Mouse (Mus musculus): ENCODE results near the gene Adamts16. TPM values are rescaled to one million over a fixed set of nuclear protein-coding genes. Genes with fewer than 3 reads are reported as not detected.
"Not testable (repeated sequence)": the region's sequence is repeated elsewhere in the genome, so short reads cannot be mapped to it uniquely, and the experiment has no call there.

The Adamts16 gene
- 0.79 and 0.94 TPM in 2 replicates for polyA plus RNA-seq (2016; fragmentation: Nextera tagmentation; extraction: Ambion mirVana)

DNA sequence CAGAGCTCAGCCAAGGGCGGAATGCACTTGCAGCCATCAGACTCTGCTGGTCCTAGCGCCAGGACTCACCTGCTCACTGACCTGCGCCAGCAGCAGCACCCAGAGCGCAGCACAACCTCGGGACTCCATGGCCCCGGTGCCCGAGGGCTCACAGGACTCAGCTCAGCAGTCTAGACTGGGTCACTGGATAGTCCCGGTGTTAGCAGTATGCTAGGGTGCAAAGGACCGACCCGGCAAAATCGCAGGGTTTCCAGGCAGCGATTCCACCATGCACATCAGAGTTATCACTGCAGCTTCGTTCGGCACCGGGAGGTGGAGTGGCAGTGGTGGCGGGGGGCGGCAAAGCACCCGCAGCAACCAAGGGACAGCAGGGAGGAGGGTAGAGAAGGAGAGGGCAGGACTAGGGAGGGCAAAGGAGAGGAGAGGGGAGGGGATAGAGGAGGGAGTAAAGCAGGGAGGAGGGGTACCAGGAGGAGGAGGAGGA lies at the start of gene Adamts16:
Adamts16 (minus strand) TSS at position 391 of the 484 bp plus-strand sequence.
- WGBS = 4% methylated on average over 18 of the region's 18 CpGs
- peak within 1 kb of the TSS; percentile 31; the same call in 1 of the 2 replicates for H3K9ac ChIP-seq (replicated peaks)

DNA sequence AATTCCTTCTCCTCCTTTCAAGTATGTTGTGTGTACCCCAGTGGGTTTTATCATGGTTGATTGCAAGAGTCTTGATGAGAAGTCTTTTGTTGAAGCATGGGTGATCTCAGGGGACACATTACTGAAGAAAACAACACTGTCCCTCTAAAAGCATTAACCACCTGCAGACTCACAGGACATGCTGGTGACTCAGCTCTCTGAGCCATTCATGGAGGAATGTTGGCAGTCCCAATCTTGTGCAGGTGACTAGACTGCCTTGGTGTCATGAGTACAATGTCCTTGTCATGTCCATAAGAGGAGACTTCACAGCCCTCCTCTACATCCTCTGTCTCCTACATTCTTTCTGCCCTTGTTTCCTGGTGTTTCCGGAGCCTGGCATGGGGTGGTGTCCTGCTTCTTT lies 45.5 kb upstream of the Adamts16 start:
- H3K4me1 ChIP-seq = no peaks in the 10 kb centered on the region
- H3K27me3 ChIP-seq = no peaks in the 10 kb centered on the region
- no peaks in the 10 kb centered on the region for H3K36me3 ChIP-seq
- no peak overlapping the region for H3K9ac ChIP-seq (replicated peaks)
- WGBS = 85% methylated on average over 1 of the region's 1 CpGs
- no peak for ATAC-seq (ENCODE audit: low FRiP score, low read depth)
- no peaks in the 10 kb centered on the region for H3K9me3 ChIP-seq
- H3K4me3 ChIP-seq = no peak overlapping the region
- H3K4me2 ChIP-seq (replicated peaks) = no peak overlapping the region
- H3K27ac ChIP-seq (replicated peaks) = no peak overlapping the region

More for the DNA sequence above, at the start of gene Adamts16:
- H3K4me1 ChIP-seq = peaks cover 11% of the 10 kb centered on the region
- H3K36me3 ChIP-seq = no peaks in the 10 kb centered on the region
- H3K4me2 ChIP-seq (replicated peaks) = peak within 1 kb of the TSS; percentile 67
- H3K27ac ChIP-seq (replicated peaks) = no peak within 1 kb of the TSS
- ATAC-seq (ENCODE audit: low FRiP score, low read depth) = peak; percentile 45; the same call in 1 of the 2 replicates
- no peaks in the 10 kb centered on the region for H3K9me3 ChIP-seq
- H3K4me3 ChIP-seq = peak within 1 kb of the TSS; percentile 41
- peaks cover 33% of the 10 kb centered on the region for H3K27me3 ChIP-seq

DNA sequence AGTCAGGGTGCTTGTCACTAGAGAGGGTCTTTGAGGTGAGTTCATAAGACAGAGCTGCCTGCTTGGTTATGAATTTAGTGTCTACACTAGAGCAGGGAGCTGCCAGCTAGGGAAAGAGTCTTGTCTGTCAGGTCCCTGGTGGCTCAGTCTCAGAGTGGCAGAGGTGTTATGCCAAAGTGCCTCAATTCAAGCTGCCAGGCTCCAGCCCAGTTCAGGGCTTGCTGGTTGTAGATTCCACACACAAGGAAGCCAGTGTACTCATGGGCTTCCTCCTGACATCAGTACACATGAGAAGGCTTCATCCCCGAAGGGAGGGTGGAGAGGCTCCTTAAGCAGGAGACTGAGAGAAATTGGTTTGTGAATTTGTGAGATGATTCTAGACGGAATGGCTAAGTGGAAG lies 43.4 kb upstream of the Adamts16 start:
- no peaks in the 10 kb centered on the region for H3K36me3 ChIP-seq
- H3K4me2 ChIP-seq (replicated peaks) = no peak overlapping the region
- H3K9me3 ChIP-seq = no peaks in the 10 kb centered on the region
- H3K4me1 ChIP-seq = no peaks in the 10 kb centered on the region
- 91% methylated on average over 2 of the region's 2 CpGs for WGBS
- no peak overlapping the region for H3K9ac ChIP-seq (replicated peaks)
- no peaks in the 10 kb centered on the region for H3K27me3 ChIP-seq
- no peak for ATAC-seq (ENCODE audit: low FRiP score, low read depth)
- no peak overlapping the region for H3K27ac ChIP-seq (replicated peaks)
- no peak overlapping the region for H3K4me3 ChIP-seq

DNA sequence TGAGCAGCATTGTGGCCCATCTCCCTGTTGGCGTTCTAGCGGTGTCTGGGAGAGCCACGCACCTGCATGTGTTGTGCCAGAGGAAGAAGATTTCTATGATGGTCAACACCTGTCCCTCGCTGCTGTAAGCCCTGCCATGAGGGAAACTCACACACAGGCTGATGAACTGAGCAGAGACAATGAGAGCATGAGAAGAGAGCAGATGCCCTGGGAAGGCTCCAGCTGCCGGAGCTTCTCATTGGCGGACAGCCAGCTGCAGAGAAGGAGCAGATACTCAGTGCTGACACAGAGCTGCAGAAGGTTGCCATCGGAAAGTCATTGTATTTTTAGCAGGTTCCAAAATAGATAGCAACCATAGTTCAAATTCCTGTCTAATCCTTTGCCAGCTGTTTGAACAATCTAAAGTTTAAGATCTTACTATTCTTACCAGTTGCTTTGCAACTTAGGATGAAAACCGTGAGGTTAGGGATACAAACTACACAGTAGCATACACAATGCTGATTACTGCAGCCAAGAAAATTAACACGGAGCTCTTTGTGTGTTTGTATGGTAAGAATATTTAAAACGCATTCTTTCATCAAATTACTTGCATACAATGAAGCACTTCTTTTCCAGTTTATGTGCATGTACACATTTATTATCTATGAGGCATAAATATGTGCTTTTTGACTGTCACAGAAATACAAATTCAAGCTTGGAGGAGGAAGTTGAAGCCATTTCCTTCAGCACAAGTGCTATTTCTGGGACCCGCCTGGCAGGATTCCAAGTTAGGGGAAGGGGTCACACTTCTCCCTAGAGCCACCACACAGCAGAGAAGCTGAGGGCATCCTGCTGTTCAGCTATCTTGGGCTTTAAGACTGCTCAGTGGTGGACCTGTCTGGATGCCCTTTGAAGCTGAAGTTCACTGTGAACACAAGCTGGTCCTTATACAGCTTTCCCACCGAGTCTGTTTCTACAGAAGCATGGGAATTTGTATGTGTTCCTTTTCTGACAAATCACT lies 42.6 kb upstream of the Adamts16 start:
- H3K4me3 ChIP-seq = no peak overlapping the region
- H3K9me3 ChIP-seq = no peaks in the 10 kb centered on the region
- no peak overlapping the region for H3K27ac ChIP-seq (replicated peaks)
- no peak for ATAC-seq (ENCODE audit: low FRiP score, low read depth)
- no peaks in the 10 kb centered on the region for H3K27me3 ChIP-seq
- no peak overlapping the region for H3K4me2 ChIP-seq (replicated peaks)
- no peak overlapping the region for H3K9ac ChIP-seq (replicated peaks)
- 73% methylated on average over 12 of the region's 12 CpGs for WGBS
- H3K36me3 ChIP-seq = no peaks in the 10 kb centered on the region
- H3K4me1 ChIP-seq = no peaks in the 10 kb centered on the region

DNA sequence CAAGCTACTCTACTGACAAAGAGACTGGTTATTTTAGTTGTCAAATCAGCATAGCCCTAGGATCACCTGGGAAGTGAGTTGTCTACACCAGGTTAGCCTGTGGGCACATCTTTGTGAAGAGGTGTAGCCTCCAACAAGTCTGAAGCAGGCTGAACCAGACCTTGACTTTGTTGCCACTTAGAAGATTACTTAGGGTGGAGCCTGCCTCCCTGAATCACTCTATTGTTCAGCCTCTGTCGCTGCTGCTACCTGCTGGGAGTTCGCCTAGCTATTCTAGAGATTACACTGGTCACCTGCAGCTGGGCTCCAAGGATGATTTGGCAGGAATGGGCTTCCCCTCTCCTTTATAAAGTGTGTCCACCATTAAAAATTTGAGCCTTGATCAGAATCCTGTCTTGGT lies 38.4 kb upstream of the Adamts16 start:
- not testable (repeated sequence) for H3K4me1 ChIP-seq; H3K9me3 ChIP-seq; H3K4me2 ChIP-seq (replicated peaks); H3K27me3 ChIP-seq; ATAC-seq (ENCODE audit: low FRiP score, low read depth); H3K9ac ChIP-seq (replicated peaks); H3K27ac ChIP-seq (replicated peaks); H3K4me3 ChIP-seq; H3K36me3 ChIP-seq
- 24% methylated on average over 2 of the region's 2 CpGs for WGBS

DNA sequence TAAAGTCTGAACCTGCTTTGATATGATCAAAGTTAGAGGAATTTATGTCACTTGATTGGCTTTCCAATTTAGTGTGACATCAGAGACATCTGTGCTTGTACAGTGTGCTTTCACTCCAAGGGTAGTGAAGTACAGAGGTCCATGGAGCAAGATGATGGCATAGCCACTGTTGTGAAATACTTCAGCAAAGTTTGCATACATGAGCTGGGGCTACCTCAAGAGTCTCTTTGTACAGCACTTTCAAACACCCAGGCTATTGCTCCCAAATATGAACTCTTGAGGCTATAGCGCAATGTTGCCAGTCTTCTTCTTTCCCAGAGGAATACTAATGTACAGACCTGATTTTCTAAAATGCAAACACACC lies 35.9 kb upstream of the Adamts16 start:
- Histone ChIP-seq H3K27me3 (no peaks in the 10 kb centered on the region), H3K27ac (replicated peaks) (no peak overlapping the region), H3K4me1 (no peaks in the 10 kb centered on the region), H3K9me3 (no peaks in the 10 kb centered on the region), H3K9ac (replicated peaks) (no peak overlapping the region), H3K4me3 (no peak overlapping the region), H3K36me3 (no peaks in the 10 kb centered on the region), H3K4me2 (replicated peaks) (no peak overlapping the region)
- 97% methylated on average over 1 of the region's 1 CpGs for WGBS
- no peak for ATAC-seq (ENCODE audit: low FRiP score, low read depth)

DNA sequence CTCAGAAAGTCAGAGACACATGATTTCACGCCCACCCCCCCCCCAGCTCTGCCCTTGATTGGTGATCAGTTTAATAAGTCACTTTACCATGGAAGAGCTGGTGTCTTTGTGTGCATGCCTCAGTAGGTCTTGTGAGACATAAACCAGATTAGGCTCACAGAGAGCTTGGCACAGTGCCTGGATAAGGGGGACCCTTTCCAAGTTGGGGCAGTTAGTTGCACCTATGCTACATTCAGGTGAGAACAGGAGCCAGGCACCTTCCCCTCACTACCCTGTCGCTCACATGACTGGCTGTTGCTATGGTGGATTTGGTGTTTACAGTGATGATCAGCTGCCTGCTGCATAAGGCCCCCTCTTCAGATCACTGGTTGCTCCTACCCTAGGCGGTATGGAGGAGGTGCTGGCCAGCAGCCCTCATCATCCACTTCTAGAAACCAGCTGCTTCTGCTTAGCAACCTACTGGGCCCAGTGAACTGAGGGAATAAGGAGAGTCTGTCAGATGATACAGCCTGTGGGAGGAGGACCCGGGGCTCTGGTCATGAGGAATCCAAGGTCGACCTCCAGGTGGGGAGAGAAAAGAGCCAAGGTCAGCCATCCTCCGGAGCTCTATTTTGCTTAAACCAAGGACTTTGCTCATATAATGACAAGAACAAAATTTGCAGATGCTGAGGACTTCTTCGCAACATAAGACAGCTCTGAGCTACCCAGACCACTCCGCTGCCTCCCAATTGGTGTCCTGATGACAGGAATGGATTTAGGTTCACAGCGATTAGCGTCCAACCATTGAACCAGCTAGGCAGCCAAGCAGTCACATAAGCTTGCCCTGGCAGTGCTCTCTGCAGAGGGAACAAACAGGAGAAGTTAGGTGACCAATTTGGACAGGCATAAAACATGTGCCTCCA lies 35.3 kb upstream of the Adamts16 start:
- Histone ChIP-seq H3K27me3 (no peaks in the 10 kb centered on the region), H3K9ac (replicated peaks) (no peak overlapping the region), H3K9me3 (no peaks in the 10 kb centered on the region), H3K4me1 (no peaks in the 10 kb centered on the region), H3K36me3 (no peaks in the 10 kb centered on the region), H3K4me3 (no peak overlapping the region), H3K4me2 (replicated peaks) (no peak overlapping the region), H3K27ac (replicated peaks) (no peak overlapping the region)
- no peak for ATAC-seq (ENCODE audit: low FRiP score, low read depth)
- 79% methylated on average over 10 of the region's 10 CpGs for WGBS

DNA sequence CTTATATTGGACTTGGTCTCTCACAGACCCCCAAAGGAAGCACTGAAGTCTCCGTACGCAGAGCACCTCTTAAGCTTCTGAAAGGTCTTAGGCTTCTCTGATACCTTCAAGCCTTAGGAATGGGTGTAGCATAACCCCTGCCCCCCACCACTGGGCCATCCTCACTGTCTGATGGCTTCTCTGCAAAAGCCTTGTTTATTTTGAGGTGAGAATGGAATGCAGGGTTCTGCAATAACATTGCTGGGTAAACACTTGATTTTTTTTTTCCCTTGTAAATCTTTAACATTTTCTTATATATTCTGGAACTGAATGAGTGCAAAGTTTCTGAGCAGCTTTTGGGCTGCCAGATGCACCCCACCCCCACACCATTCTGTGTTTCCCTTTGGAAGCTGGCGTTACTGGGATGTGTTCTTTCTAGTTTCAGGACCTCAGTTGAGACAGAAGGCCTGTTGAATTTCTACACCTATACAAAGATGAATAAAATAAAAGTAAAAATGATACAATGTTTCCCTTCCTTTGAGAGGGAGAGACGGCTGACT lies 33.9 kb upstream of the Adamts16 start:
- Histone ChIP-seq H3K4me3 (no peak overlapping the region), H3K27me3 (no peaks in the 10 kb centered on the region), H3K36me3 (no peaks in the 10 kb centered on the region), H3K9me3 (no peaks in the 10 kb centered on the region), H3K9ac (replicated peaks) (no peak overlapping the region), H3K27ac (replicated peaks) (no peak overlapping the region), H3K4me1 (0 out of 2 replicates have a peak, but pooled peaks cover 6% of the 10 kb centered on the region), H3K4me2 (replicated peaks) (no peak overlapping the region)
- no peak for ATAC-seq (ENCODE audit: low FRiP score, low read depth)
- WGBS = 90% methylated on average over 4 of the region's 4 CpGs

DNA sequence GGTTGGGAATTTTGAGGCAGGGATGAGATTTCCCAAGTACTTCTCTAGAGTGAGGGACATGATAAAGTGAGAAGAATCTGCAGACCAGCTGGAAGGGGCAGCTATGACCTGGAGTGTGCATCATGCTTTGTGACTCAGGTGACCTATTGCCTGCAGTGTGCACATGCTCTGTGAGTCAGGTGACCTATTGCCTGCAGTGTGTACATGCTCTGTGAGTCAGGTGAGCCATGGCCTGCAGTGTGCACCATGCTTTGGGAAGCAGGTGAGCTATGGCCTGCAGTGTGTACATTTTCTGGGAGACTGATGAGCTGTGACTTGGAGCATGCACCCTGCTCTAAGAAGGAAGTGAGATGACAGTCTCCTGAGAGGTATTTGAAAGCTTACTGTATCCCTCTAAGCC lies 33.1 kb upstream of the Adamts16 start:
- Histone ChIP-seq H3K36me3 (no peaks in the 10 kb centered on the region), H3K27ac (replicated peaks) (no peak overlapping the region), H3K4me1 (0 out of 2 replicates have a peak, but pooled peaks cover 6% of the 10 kb centered on the region), H3K27me3 (no peaks in the 10 kb centered on the region), H3K9me3 (no peaks in the 10 kb centered on the region), H3K4me3 (no peak overlapping the region), H3K9ac (replicated peaks) (no peak overlapping the region), H3K4me2 (replicated peaks) (no peak overlapping the region)
- no peak for ATAC-seq (ENCODE audit: low FRiP score, low read depth)

DNA sequence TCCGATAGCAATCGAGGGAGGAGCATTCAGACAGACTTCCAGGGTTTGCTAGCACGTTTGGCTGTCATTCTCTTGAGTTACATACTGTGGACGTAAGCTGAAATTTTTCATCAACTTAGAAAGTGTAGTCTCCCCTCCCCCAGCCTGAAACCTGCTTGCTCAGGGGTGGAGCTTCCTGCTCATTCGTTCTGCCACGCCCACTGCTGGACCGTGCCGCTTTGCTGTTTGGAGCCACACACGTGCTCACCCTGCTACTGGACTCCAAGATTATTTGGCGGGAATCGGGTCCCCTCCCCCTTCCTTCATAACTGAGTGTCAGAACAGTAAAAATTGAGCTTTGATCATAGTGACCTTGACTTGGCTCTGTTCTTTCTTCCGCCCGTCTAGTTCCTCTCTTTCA lies 32.2 kb upstream of the Adamts16 start:
- not testable (repeated sequence) for H3K4me3 ChIP-seq; H3K27me3 ChIP-seq; H3K4me2 ChIP-seq (replicated peaks); H3K9me3 ChIP-seq; H3K36me3 ChIP-seq; H3K4me1 ChIP-seq; H3K27ac ChIP-seq (replicated peaks); H3K9ac ChIP-seq (replicated peaks); ATAC-seq (ENCODE audit: low FRiP score, low read depth)
- 76% methylated on average over 13 of the region's 13 CpGs for WGBS

DNA sequence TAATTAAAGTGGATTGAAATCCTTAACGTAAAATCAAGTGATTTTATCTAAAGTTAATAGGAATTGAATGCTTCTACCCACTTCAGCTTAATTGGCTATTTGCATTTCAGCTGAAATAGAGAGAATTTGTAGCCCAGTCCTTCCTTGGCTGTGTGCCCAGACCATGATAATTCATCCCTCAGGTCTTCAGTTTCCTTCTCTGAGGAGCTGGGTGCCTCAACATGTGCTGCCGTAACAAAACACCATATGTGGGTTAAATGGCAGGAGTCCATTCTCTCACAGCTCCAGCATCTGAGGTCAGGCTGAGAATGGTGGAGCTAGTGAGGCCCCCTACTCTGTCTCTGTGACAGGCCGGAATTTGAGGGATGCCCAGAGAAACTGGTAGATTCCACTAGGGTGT lies 29.4 kb upstream of the Adamts16 start:
- H3K9ac ChIP-seq (replicated peaks) = no peak overlapping the region
- H3K4me2 ChIP-seq (replicated peaks) = no peak overlapping the region
- H3K4me3 ChIP-seq = no peak overlapping the region
- ATAC-seq (ENCODE audit: low FRiP score, low read depth) = no peak
- H3K27ac ChIP-seq (replicated peaks) = no peak overlapping the region
- no peaks in the 10 kb centered on the region for H3K9me3 ChIP-seq
- no peaks in the 10 kb centered on the region for H3K36me3 ChIP-seq
- 0 out of 2 replicates have a peak, but pooled peaks cover 6% of the 10 kb centered on the region for H3K4me1 ChIP-seq
- no peaks in the 10 kb centered on the region for H3K27me3 ChIP-seq
- 72% methylated on average over 3 of the region's 3 CpGs for WGBS

All from midbrain, embryonic 12.5 days (tissue).